Comparison of ENCODE assay signal across 9 mouse cellular contexts in the genomic region with DNA sequence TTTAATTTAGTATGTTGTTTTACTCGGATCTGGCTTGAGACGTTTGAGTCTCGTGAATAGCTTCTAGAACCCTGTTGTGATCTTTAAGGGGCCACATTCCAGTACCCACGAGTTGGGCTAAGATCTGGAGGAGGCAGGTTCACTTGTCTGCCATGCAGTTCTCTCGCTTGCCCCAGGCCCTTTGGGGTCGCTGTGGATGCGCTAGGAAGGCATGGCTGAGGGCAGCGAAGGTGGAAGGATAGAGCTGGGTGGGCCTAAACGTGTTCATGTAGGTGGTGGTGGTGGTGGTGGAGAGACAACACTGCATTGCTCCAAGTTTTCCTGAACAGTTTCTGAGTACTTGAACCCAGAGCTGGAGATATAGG. TPM values are rescaled to one million over a fixed set of nuclear protein-coding genes. Genes with fewer than 3 reads are reported as not detected.
DNase-seq lines count a peak whose midpoint lies in the region; ATAC-seq and TF ChIP-seq lines count a peak whose summit lies in the region.
"Had no signal": no experiment of that assay in that cellular context is flagged by ENCODE, and none has a peak within 500 bp of the region (broad histone marks: within the 10 kb centered on the region; RNA-seq: fewer than 3 reads in every experiment).

No protein-coding gene starts in this region.

- in situ Hi-C loops in CH12.LX (cut with MboI; ENCODE audit: low pct_ligation_motif_present, low pct_unique_long_range_greater_than_20kb, low sequenced_read_pairs), result loop anchor here (5.0 to 10.0 kb wide), 3 partner anchors 94 to 269 kb away; no protein-coding TSS in a partner anchor

- H3K27ac ChIP-seq in CH12.LX (ENCODE audit: insufficient read depth, low read depth), result peak overlapping the region; percentile 91
- H3K27ac ChIP-seq in heart, embryonic 13.5 days (replicated peaks), result no peak overlapping the region
- H3K27ac ChIP-seq in midbrain, embryonic 14.5 days (replicated peaks; ENCODE audit: low read depth, low read length), result no peak overlapping the region

- dilution Hi-C loops in CH12.LX (cut with MboI; ENCODE audit: extremely low pct_ligation_motif_present, extremely low pct_unique_long_range_greater_than_20kb, low sequenced_read_pairs), result no loop called here

- peak overlapping the region; percentile 18 for H3K4me2 ChIP-seq in CH12.LX (ENCODE audit: insufficient read depth, low read depth, poor library complexity, severe bottlenecking)
- H3K4me2 ChIP-seq in heart, embryonic 13.5 days, result peak overlapping the region; percentile 100
- peak overlapping the region; percentile 100 for H3K4me2 ChIP-seq in midbrain, embryonic 14.5 days (ENCODE audit: low read length)

- peak overlapping the region; percentile 67 to 75 (median 73) for H3K4me3 ChIP-seq in CH12.LX (replicated peaks in 1 of 3; ENCODE audit: low read depth in 2 of 3, low read length in 2 of 3, poor library complexity in 1 of 3)
- peak overlapping the region; percentile 53 for H3K4me3 ChIP-seq in heart, embryonic 13.5 days
- peak overlapping the region; percentile 61 for H3K4me3 ChIP-seq in midbrain, embryonic 14.5 days (replicated peaks; ENCODE audit: low read depth, low read length)

- peak overlapping the region; percentile 69 for H3K9ac ChIP-seq in CH12.LX (ENCODE audit: insufficient read depth, low read depth)
- peak overlapping the region; percentile 73 for H3K9ac ChIP-seq in heart, embryonic 13.5 days
- H3K9ac ChIP-seq in midbrain, embryonic 14.5 days (replicated peaks; ENCODE audit: low read length), result peak overlapping the region; percentile 71; the same call in 1 of the 2 replicates

- H3K79me2 ChIP-seq in CH12.LX (replicated peaks; ENCODE audit: control insufficient read depth, extremely low read depth, insufficient read depth, poor library complexity, severe bottlenecking), result no peaks in the 10 kb centered on the region; the same call in 1 of the 2 replicates

- no peak for ATAC-seq in heart, embryonic 13.5 days (ENCODE audit: extremely low read depth, insufficient number of reproducible peaks, low FRiP score, low TSS enrichment)
- no peak for ATAC-seq in midbrain, embryonic 14.5 days (ENCODE audit: low FRiP score, low TSS enrichment)

- peak; percentile 35 to 76; a peak in 3 of 4 replicates for TF ChIP-seq CTCF in CH12.LX (conservative IDR thresholded peaks at IDR 0.05 in 1 of 2, IDR thresholded peaks at IDR 0.05 in 1 of 2; ENCODE audit: low read depth in 2 of 2, low read length in 2 of 2)

- TF ChIP-seq EP300 in CH12.LX (IDR thresholded peaks at IDR 0.05; ENCODE audit: low read length), result no peak

- DNase-seq in gastrocnemius, postnatal 10 days, result peak; percentile 25
- DNase-seq in gastrocnemius, adult 18-20 months (ENCODE audit: low spot score), result no peak
- DNase-seq in CH12.LX (ENCODE audit: extremely low read depth), result peak; percentile 86
- peak; percentile 40 to 65 for DNase-seq in cerebellum, postnatal 25 days
- peak; percentile 71 to 80 for DNase-seq in kidney, postnatal 4 days
- DNase-seq in midbrain, embryonic 14.5 days, result peak; percentile 80
- peak; percentile 68 for DNase-seq in thymus, postnatal 0 days (ENCODE audit: low spot score)

- H3K27me3 ChIP-seq in CH12.LX (replicated peaks), result no peaks in the 10 kb centered on the region
- H3K27me3 ChIP-seq in heart, embryonic 13.5 days (replicated peaks), result peaks cover 38% of the 10 kb centered on the region
- no peaks in the 10 kb centered on the region for H3K27me3 ChIP-seq in midbrain, embryonic 14.5 days (ENCODE audit: control insufficient read depth, insufficient read depth, low read length)

- TF ChIP-seq POLR2A in CH12.LX (IDR thresholded peaks at IDR 0.05; ENCODE audit: low read depth, low read length), result peak; percentile 34; the same call in 1 of the 2 replicates

- TF ChIP-seq RAD21 in CH12.LX (IDR thresholded peaks at IDR 0.05; ENCODE audit: low read depth, low read length), result peak; percentile 73

- H3K4me1 ChIP-seq in CH12.LX (ENCODE audit: control insufficient read depth in 1 of 2, insufficient read depth in 2 of 2), result peaks cover 5 to 51% of the 10 kb centered on the region in 2 experiments; a peak in 3 of 4 replicates
- peaks cover 20% of the 10 kb centered on the region for H3K4me1 ChIP-seq in heart, embryonic 13.5 days
- peaks cover 32% of the 10 kb centered on the region for H3K4me1 ChIP-seq in midbrain, embryonic 14.5 days (ENCODE audit: control insufficient read depth, insufficient read depth, low read length)

- whole genome bisulfite sequencing in heart, embryonic 13.5 days, result 2% methylated on average over 9 of the region's 9 CpGs
- under 1% methylated on average over 9 of the region's 9 CpGs for WGBS in midbrain, embryonic 14.5 days

- H3K9me3 ChIP-seq in CH12.LX (replicated peaks; ENCODE audit: low read length), result peaks cover 8% of the 10 kb centered on the region
- no peaks in the 10 kb centered on the region for H3K9me3 ChIP-seq in heart, embryonic 13.5 days
- no peaks in the 10 kb centered on the region for H3K9me3 ChIP-seq in midbrain, embryonic 14.5 days (ENCODE audit: control insufficient read depth, low read length)

- peaks cover 0 to 29% of the 10 kb centered on the region in 2 experiments for H3K36me3 ChIP-seq in CH12.LX (replicated peaks in 1 of 2; ENCODE audit: control insufficient read depth in 1 of 2, insufficient read depth in 1 of 2, low read length in 1 of 2)
- no peaks in the 10 kb centered on the region for H3K36me3 ChIP-seq in heart, embryonic 13.5 days
- no peaks in the 10 kb centered on the region for H3K36me3 ChIP-seq in midbrain, embryonic 14.5 days (ENCODE audit: control insufficient read depth, insufficient read depth, low read length)
- H3K36me3 ChIP-seq: G1E had no signal

TF ChIP-seq in CH12.LX, 34 proteins besides CTCF, POLR2A, EP300 and RAD21:
- no peak for TF ChIP-seq USF2 (conservative IDR thresholded peaks at IDR 0.05; ENCODE audit: low read depth, low read length)
- no peak for TF ChIP-seq GABPA (IDR thresholded peaks at IDR 0.05; ENCODE audit: insufficient replicate concordance, low read depth, low read length)
- TF ChIP-seq E2F4 (IDR thresholded peaks at IDR 0.05; ENCODE audit: insufficient replicate concordance, low read depth, low read length), result no peak
- TF ChIP-seq USF1 (IDR thresholded peaks at IDR 0.05; ENCODE audit: low read depth, low read length), result no peak
- no peak for TF ChIP-seq JUND (conservative IDR thresholded peaks at IDR 0.05; ENCODE audit: low read depth, low read length)
- 0 out of 2 replicates have a peak, but pooled peaks have one; percentile 15 for TF ChIP-seq SIN3A (IDR thresholded peaks at IDR 0.05; ENCODE audit: low read length)
- TF ChIP-seq NELFE (IDR thresholded peaks at IDR 0.05; ENCODE audit: low read depth, low read length), result 0 out of 2 replicates have a peak, but pooled peaks have one; percentile 22
- TF ChIP-seq CHD1 (IDR thresholded peaks at IDR 0.05; ENCODE audit: low read depth, low read length), result no peak
- no peak for TF ChIP-seq MEF2A (IDR thresholded peaks at IDR 0.05; ENCODE audit: borderline replicate concordance, low read depth, low read length)
- TF ChIP-seq SMC3 (IDR thresholded peaks at IDR 0.05; ENCODE audit: low read depth, low read length), result peak; percentile 61
- no peak for TF ChIP-seq MAZ (IDR thresholded peaks at IDR 0.05; ENCODE audit: low read depth, low read length)
- TF ChIP-seq ZC3H11A (IDR thresholded peaks at IDR 0.05; ENCODE audit: low read depth, low read length), result no peak
- no peak for TF ChIP-seq TBP (conservative IDR thresholded peaks at IDR 0.05; ENCODE audit: low read depth, low read length)
- TF ChIP-seq MYC (IDR thresholded peaks at IDR 0.05; ENCODE audit: low read depth, low read length), result peak; percentile 22; the same call in 1 of the 2 replicates
- no peak for TF ChIP-seq NRF1 (IDR thresholded peaks at IDR 0.05; ENCODE audit: low read depth, low read length)
- no peak for TF ChIP-seq IRF4 (IDR thresholded peaks at IDR 0.05; ENCODE audit: low read depth, low read length)
- no peak for TF ChIP-seq ZMIZ1 (IDR thresholded peaks at IDR 0.05; ENCODE audit: low read depth, low read length)
- no peak for TF ChIP-seq ELF1 (IDR thresholded peaks at IDR 0.05; ENCODE audit: low read depth, low read length)
- peak; percentile 46; the same call in 1 of the 2 replicates for TF ChIP-seq MAX (IDR thresholded peaks at IDR 0.05; ENCODE audit: low read length)
- TF ChIP-seq ETS1 (conservative IDR thresholded peaks at IDR 0.05; ENCODE audit: low read depth, low read length), result no peak
- no peak for TF ChIP-seq HCFC1 (IDR thresholded peaks at IDR 0.05; ENCODE audit: low read depth, low read length)
- peak; percentile 32; the same call in 1 of the 2 replicates for TF ChIP-seq TCF12 (IDR thresholded peaks at IDR 0.05; ENCODE audit: low read depth, low read length)
- no peak for TF ChIP-seq JUN (IDR thresholded peaks at IDR 0.05; ENCODE audit: insufficient read depth, low read depth, low read length)
- TF ChIP-seq PAX5 (IDR thresholded peaks at IDR 0.05; ENCODE audit: low read length), result no peak
- peak; percentile 70 for TF ChIP-seq MXI1 (IDR thresholded peaks at IDR 0.05; ENCODE audit: low read depth, low read length)
- TF ChIP-seq RCOR1 (conservative IDR thresholded peaks at IDR 0.05; ENCODE audit: low read depth, low read length), result no peak
- TF ChIP-seq MAFK (IDR thresholded peaks at IDR 0.05; ENCODE audit: insufficient replicate concordance, low read length), result no peak
- no peak for TF ChIP-seq UBTF (IDR thresholded peaks at IDR 0.05; ENCODE audit: low read depth, low read length)
- TF ChIP-seq ZKSCAN1 (IDR thresholded peaks at IDR 0.05; ENCODE audit: borderline replicate concordance, low read depth, low read length), result no peak
- TF ChIP-seq ZNF384 (IDR thresholded peaks at IDR 0.05; ENCODE audit: low read depth, low read length), result no peak
- TF ChIP-seq POLR2AphosphoS2 (IDR thresholded peaks at IDR 0.05; ENCODE audit: low read depth, low read length), result no peak
- no peak for TF ChIP-seq KAT2A (IDR thresholded peaks at IDR 0.05; ENCODE audit: insufficient replicate concordance, low read length)
- no peak for TF ChIP-seq BHLHE40 (IDR thresholded peaks at IDR 0.05; ENCODE audit: low read depth, low read length)
- no peak; the same call in 1 of the 2 replicates for TF ChIP-seq CHD2 (IDR thresholded peaks at IDR 0.05; ENCODE audit: low read length)
TF ChIP-seq in CH12.LX: peak in this region for 7.

RNA-seq across cellular contexts. Expression of a gene that starts 2.1 kb away (rescaled TPM):
- total RNA-seq in gastrocnemius, postnatal 10 days (2021), result 1 to 10 TPM; 1.2 to 1.9 TPM
- under 1 TPM; 0.66 to 0.81 TPM for total RNA-seq in gastrocnemius, adult 18-20 months (2021)
- total RNA-seq in CH12.LX (2012; rRNA removed) (6.0 and 10.1 TPM in 2 replicates), CH12.LX (2014; rRNA removed) (15.4 and 16.5 TPM in 2 replicates)
- polyA plus RNA-seq in CH12.LX (2012; ENCODE audit: insufficient read length, low read depth), result 16.7 and 18.5 TPM in 2 replicates
- 0.64 and 0.74 TPM in 2 replicates for polyA plus RNA-seq in heart, embryonic 13.5 days (2015; fragmentation: Nextera tagmentation; extraction: Ambion mirVana)
- 16.1 and 19.4 TPM in 2 replicates for polyA plus RNA-seq in midbrain, embryonic 14.5 days (2014; fragmentation: Nextera tagmentation; extraction: Ambion mirVana)
- polyA plus RNA-seq in thymus, postnatal 0 days (2015; fragmentation: Nextera tagmentation; extraction: Ambion mirVana), result 9.8 and 10.9 TPM in 2 replicates
- polyA plus RNA-seq: G1E had no signal

Comparison
In these comparisons a context has a peak if more than half of its experiments do, and no peak if none do; other contexts are left out.
1. H3K4me2 ChIP-seq: peak in every context shown above with its lines; median percentile 100 in heart, embryonic 13.5 days; 100 in midbrain, embryonic 14.5 days; 18 in CH12.LX.